Mouse (Mus musculus) layer of hippocampus, adult 11-12 months (tissue): ENCODE data around the gene Mlkl.

ENCODE experiments used
- DNase-seq: peaks from one replicate; pipeline ENCODE4 v3.0.0; 2022; ENCODE audit warnings: low spot score

Gene Mlkl

GRCm38 (mm10) chr8:111337890-111338347 lies at the start of gene Mlkl:
Mlkl (minus strand) TSS chr8:111338177.
- no peak for DNase-seq

DNA sequence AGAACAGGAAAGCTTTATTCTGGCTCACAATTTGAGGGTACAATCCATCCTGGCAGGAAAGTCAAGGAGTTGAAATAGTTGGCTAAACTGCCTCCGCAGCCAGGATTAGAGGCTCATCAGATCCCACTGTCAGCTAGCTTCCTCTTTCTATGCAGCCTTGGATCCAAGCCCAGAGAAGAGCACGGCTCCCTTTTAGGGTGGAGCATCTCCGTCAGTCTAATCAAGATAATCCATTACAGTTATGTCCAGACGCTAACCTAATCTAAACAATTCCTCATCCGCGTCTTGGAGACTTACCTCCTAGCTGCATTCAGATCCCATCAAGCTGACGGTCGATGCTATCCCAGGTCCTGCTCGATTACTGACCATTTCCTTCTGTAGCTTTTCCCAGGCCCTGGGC lies 47.9 kb upstream of the Mlkl start:
- no peak for DNase-seq

GRCm38 (mm10) chr8:111384628-111385027 lies 46.7 kb upstream of the Mlkl start:
- DNase-seq: no peak

DNA sequence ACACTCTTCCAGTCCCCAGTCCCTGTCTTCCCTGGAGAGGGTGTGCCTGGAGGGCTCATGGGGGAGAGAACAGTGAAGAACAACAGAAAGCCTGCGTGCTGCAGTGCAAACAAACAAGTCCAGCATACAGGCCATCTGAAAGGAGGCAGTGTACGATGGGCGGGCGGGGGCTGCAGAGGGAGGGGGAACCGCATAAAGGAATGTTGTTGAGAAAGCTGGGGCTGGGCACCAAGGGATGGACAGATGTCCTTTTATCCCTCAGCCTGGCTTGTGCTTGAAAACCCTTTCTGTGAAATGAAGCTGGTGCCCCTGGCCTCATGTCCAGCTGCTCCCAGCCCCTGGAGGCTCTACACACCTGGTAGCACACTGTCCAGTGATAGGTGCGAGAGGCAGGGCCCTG lies 37.2 kb upstream of the Mlkl start:
- peak; percentile 49 for DNase-seq

DNA sequence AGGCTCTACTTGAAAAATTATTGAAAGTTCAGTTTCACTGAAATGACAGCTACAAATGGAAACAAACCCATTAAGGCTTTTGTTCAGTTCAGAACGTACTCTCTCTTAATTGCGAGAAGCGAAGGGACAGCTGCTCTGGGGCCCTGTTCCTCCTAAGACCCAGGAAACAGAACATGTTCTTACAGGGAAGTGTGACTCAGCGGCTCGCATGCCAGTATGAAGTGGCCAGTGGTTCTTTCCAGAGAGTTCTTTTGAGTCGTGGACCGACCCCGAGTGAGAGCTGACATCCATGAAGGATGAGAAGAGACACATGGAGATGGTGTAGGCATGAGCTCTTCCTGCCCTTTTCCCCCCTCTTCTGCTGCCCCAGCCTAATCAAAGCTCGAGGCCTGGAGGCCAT lies 31.7 kb upstream of the Mlkl start:
- no peak for DNase-seq

- no peak for DNase-seq
Measured at GRCm38 (mm10) chr8:111367350-111367749, 29.4 kb upstream of the Mlkl start.

DNA sequence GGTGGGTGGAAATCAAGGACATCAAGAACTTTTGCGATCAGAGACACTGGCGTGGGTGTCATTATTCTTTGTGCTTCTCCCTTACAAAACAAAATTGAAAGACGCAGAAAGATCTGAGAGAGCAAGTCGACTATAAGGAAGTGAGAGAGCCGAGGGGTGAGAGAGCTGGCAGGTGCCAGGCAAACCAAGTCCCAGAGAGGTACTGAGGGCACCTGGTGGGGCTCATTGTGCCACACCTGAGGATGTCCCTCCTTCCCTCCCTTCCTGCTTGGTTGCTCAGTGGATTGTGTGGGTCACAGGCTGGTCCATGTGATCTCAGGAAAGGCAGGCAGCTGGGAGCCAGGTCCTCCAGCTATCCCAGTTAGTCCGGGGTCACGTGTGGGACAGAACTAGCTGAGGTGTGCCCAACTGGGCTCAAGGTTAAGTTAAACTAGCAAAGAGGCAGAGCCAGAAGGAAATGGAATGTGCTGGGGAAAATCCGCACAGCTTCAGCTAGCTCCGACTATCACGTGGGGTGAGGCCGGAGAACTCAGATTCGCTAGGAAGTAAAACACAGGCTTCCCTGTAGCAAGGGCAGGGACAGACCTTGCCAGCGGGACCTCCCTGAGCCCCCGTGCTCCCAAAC lies 28.7 kb upstream of the Mlkl start:
- no peak for DNase-seq

DNA sequence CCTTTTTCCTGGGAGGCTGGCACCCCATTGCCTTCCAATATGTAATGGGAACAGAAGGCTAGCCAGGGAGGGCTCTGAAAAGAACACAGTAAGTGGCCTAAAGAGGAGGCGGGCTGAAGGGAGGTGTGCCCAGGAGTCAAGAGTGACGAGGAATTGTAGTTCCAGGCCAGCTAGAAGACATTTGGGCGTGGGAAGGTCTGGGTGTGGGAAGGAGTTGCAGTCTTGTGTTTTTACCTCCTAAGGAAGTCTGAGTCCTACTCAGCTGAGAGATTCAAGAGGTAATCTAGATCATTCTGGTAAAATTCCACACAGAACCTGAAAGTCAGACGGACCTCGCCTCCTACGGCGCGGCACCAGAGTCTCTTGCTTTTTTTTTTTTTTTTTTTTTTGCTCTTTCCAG lies 25.5 kb upstream of the Mlkl start:
- DNase-seq: no peak

DNA sequence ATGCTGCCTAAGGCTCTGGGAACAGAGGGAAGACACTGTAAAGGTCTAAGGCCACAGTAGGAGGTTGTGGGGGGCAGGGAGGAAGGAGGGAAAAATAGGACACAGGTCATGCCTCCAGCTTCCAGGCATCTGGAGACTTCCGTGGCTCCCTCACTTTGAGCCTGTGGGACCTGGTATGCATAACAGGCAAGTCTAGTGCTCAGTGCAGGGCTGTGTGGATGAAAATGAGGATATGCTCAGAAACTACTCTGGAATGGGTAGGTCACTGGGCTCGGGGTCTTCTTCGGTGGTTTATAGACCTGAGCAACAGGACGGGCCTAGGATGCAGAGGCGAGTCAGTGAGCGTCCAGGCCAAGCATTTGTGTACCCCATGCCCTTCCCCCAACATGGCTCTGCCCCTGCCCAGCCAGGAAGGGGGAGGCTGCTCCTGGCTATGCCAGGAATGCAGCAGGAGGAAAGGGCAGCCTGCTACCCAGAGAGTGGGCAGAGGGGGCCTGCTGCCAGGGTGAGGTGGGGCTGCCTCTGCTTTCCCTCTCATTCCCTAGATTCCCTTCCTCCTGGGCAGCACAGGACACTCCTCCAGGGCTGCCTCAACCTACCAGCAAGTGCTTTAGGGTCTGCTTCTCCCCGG lies 22.7 kb upstream of the Mlkl start:
- no peak for DNase-seq

- no peak for DNase-seq
Measured at GRCm38 (mm10) chr8:111359936-111360335, 22.0 kb upstream of the Mlkl start.

- DNase-seq: no peak
Measured at GRCm38 (mm10) chr8:111358905-111359304, 20.9 kb upstream of the Mlkl start.

- no peak for DNase-seq
Measured at GRCm38 (mm10) chr8:111357433-111357832, 19.5 kb upstream of the Mlkl start.

DNA sequence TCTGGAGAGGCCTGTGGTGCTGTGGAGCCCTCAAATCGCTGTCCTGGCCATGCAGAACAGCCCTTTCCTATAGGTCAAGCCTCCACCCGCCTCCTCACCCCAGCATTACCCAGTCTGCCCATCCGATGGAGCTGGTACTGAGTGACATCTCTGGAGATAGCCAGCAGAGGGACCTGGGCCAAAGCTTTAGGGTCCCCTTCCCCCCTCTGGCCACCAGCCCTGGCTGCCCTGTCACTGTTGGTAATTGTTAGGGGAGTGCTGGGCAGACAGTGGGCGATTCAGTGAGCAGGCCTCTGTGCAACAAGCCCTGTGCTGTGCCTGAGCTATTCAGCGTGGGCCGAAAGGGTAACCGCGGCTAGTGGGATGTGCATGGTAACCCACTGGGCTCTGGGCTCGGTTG lies 15.5 kb upstream of the Mlkl start:
- DNase-seq: peak; percentile 77

DNA sequence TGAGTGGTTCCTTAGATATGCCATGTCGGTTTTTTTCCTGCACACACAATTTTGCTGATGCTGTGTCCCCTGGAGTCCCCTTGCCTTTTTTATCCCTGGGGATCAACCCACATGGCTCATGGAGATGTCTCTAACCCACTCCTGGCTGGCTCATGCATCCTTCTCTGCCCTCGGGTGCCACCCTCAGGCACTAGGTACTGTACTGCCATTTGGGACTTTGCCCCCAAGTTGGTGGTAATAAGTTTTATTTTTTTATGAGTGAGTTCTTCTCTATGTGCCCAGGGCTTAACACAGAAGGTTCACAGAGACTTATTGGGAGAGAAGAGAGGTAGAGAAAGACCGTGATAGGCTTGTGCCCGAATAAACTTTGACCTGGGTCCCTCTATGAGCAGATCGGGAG lies 14.3 kb upstream of the Mlkl start:
- DNase-seq: no peak

DNA sequence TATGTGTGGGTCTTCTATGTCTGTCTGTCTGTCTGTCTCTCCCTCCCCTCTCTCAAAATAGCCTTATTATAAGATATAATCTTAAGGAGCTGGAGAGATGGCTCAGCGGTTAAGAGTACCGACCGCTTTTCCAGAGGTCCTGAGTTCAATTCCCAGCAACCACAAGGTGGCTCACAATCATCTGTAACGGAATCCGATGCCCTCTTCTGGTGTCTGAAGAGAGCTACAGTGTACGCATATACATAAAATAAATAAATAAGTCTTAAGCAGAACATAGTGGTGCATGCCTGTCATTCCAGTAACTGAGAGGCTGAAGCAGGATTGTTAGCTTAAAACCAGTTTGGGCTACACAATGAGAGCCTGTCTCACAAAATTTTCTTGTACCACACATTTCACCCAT lies 12.6 kb upstream of the Mlkl start:
- DNase-seq: no peak

DNA sequence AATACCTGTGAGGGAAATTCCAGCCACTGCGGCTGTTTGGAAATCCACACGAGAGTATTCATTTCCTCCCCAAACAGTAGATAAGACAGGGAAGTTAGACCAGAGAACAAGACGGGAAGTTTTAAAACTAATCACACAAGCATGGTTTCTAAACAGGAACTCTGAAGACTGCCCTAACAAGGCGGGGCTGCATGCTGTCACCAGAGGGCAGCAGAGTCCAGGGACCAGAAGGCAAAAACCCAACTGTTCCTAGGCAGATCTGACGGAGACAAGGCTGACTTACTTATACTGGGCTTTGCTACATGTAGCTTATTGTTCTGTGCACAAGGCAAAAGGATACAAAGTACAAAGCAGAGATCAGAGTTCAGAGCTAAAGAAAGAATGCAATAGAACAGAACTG lies 5.2 kb upstream of the Mlkl start:
- DNase-seq: peak; percentile 85

GRCm38 (mm10) chr8:111340186-111340585 lies 2.2 kb upstream of the Mlkl start:
- no peak for DNase-seq

GRCm38 (mm10) chr8:111338370-111339208 lies 612 bp upstream of the Mlkl start:
- no peak for DNase-seq

- DNase-seq: no peak
Measured at GRCm38 (mm10) chr8:111337311-111337889, 577 bp downstream of the Mlkl start.

DNA sequence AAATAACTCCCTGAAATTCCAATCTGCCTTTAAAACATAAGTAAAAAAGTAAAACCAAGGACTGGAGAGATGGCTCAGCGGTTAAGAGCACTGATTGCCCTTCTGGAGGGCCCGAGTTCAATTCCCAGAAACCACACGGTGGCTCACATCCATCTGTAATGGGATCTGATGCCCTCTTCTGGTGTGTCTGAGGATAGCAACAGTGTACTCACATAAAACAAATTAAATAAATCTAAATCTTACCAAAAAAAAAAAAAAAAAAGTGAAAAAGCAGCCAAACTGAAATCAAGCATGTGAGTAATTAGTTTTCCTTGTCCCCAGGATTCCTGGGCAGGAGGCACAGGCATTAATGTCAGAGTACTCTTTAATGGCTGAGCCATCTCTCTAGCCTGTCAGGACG lies 1.3 kb downstream of the Mlkl start:
- no peak for DNase-seq

DNA sequence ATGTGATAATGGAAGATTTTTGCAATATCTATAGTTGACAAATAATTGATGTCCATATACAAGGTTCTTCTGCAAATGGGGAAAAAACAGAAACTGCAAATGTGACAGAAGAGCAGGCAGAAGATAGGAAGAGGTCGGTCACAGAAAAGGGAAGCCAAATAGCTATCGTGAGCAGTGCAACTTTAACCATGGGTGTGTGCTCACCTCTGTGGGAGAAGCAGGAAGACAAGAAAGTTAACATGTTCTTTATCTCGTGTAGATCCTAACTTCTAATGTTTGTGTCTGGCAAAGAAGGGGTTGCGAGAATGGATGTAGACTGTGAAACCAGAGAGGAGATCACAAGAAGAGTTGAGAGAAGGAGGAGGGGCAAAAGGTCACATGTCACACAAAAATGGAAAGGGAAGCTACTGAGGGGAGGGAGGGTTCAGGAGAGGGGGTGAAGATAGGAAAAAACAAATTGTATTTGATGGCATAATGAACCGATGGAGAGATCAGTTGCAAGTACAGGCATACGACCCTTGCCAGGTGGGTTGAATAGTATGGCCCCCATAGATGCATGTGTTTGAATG lies 12.7 kb downstream of the Mlkl start:
- no peak for DNase-seq

DNA sequence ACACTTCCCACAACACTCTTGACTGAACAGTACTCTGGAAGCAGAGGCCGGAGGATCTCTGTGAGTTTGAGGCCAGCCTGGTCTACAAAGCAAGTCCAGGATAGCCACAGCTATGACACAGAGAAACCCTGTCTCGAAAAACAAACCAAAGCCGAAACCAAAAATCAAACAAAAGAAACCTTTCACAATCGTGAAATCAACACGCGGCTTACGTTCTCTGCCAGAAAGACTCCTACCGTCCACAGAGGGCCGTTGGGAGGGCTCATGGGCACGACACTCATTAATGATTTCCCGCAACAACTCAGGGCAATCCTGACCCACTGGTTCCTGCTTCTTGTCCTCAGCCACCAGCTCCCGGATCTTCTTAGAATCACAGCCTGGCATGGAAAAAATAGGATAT lies 23.2 kb downstream of the Mlkl start:
- DNase-seq: no peak
